Mouse (Mus musculus): Measurements from ENCODE around the gene Myt1l. TPM values are rescaled to one million over a fixed set of nuclear protein-coding genes. Genes with fewer than 3 reads are reported as not detected.

Myt1l gene
- total RNA-seq, 2 experiments from 2014 or later, result 218 to 245 TPM

DNA sequence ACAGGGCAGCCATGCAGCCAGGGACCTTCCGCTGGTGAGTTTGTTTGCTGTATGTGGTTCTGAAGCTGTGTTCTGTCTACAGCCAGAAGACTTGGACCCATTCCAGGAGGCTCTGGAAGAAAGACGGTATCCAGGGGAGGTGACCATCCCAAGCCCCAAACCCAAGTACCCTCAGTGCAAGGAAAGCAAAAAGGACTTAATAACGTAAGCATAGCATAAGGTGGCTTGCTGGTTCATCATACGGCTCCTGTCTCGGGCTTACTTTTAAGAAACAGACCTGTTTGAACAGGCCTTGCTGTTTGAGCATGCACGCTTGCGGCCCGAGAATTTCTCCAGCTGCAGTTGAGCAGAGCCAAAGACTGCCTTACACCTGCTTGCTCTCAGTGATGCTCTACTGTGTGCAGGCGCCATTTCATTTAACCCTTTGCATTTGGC lies 326.0 kb downstream of the Myt1l start:
- DNase-seq (ENCODE audit: low spot score in 2 of 2), result no peak
- intact Hi-C loops (cut with DNase I), result no loop called here

DNA sequence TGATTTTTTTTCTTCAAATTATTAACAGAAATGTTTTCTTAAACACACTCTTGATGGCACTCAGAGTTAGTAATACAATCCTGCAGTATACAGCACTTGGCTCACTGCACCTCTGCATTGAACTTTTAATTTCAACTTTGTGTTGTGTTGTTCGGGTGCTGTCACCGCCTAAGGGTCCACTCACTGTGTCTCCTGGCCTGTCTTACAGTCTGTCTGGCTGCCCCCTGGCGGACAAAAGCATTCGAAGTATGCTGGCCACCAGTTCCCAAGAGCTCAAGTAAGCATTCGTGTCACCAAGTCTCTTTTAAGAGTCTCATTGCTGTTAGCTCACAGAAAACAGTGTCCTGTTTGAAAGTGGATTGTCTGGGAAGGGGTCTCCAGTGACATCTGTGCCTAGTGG lies 326.8 kb downstream of the Myt1l start:
- intact Hi-C loops (cut with DNase I), result no loop called here
- peak; percentile 66 to 74 for DNase-seq (ENCODE audit: low spot score in 2 of 2)

DNA sequence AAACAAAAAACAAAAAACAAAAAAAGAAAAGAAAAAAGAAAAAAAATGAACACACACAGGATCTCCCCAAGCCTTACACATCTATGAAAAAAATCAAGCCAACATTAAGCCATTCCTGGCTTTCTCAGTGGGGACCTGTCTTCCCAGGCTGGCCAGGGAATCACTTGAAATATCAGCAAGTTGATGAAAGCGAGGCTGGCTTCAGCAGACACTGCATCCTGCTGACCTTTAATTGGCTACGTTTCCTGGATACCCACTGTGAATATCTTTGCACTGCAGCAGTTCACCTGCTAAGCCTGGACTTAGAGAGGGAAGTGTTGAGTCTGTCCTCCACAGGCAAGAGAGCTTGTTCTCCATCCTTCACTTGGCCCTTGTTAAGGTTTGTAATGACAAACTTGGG lies 332.8 kb downstream of the Myt1l start:
- intact Hi-C loops (cut with DNase I), result no loop called here
- no peak for DNase-seq (ENCODE audit: low spot score in 2 of 2)

DNA sequence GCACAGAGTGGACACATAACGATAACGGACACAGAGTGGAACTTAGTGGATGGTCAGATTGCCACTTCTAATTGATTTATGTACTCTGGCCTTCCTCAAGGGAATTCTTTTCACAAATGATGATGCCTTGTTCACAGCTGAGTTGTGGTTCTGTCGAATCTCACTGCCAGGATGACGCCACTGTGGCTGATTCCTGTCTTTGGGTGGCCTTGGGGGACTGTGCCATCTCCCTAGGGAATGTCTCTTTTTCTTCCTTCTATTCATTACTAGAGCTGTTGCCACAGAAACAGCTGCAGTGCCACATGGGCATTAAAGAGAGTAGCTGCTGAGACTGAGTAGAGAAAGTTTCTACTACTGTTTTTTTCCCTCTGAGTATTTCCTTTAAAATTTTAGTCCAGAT lies 340.1 kb downstream of the Myt1l start:
- no peak for DNase-seq (ENCODE audit: low spot score in 2 of 2)
- intact Hi-C loops (cut with DNase I), result loop anchor here (5.0 kb wide), 1 partner anchor 1281 kb away; no protein-coding TSS in a partner anchor

DNA sequence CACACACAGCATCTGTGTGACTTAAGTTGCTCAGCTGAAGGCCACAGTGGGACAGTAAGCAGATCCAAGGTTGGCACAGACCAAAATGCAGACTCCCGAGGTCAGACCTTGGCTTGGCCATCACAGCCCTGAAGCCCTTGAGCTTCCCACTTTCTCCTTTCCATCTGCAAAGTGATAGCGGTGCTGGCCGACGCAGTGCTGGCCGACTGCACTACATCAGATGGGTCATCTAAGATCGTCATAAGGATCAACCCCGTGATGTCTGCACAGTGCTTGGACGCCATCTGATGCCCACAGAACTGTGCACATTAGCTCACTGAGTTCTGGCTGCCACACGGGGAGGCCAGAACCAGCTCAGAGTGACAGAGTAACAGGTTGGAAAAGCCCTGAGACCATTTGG lies 340.6 kb downstream of the Myt1l start:
- intact Hi-C loops (cut with DNase I), result loop anchor here (5.0 kb wide), 1 partner anchor 1281 kb away; no protein-coding TSS in a partner anchor
- no peak for DNase-seq (ENCODE audit: low spot score in 2 of 2)

DNA sequence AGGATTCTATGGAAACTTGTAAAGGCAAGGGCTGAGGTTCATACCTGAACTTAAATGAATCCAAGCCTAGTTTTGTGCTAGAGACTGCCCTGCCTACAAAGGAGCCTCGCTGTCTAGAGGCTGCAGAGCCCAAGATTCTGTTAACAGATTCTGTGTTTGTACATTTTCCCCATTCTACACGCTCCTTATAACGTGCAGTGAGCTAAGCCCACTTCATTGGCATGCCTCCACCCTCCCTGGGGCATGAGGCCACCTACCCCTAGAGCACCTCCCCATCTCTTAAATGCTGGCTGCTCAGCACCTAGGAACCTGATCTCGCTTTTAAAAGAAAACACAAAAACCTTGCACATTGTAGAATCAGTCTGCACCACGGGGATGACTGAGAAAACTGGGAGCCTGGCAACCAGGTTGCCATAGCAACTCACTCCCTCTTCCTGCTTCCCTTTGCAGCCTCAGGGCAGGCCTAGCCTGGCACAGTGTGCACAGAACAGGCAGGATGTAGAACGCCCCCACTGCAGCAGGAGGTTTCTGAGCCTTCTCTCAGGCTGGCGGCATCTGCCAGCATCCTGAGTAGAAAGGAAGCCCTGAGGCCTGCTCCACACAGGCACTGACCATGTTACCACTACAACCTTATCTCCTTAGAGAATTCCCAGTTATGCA lies 344.1 kb downstream of the Myt1l start:
- intact Hi-C loops (cut with DNase I), result loop anchor here (10.0 kb wide), 1 partner anchor 507 kb away; no protein-coding TSS in a partner anchor
- peak; percentile 94 to 99 for DNase-seq (ENCODE audit: low spot score in 2 of 2)

DNA sequence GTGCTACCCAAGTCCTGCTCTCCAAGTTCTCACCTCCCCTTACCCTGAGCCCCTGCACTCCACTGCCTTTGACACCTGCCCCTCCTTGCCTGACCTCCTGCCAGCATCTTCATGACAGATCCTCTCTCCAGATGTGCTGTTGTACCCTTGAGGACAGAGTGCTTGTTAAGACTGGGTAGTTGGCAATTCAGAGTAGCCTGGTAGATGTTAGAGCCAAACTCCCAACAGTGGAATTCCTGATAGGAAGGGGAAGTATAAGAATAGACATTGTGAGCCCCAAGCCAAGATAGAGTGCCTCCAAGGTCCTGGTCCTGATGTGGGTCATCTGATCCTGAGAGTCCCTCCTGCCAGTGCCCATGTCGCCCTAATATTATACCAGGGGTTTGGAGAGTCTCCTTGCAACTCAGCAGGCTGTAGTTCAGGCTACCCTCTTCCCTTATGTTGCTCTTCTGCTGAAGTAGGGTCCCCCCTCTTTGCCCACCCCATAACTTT lies 345.1 kb downstream of the Myt1l start:
- intact Hi-C loops (cut with DNase I), result loop anchor here (10.0 kb wide), 1 partner anchor 509 kb away; no protein-coding TSS in a partner anchor
- no peak for DNase-seq (ENCODE audit: low spot score in 2 of 2)

DNA sequence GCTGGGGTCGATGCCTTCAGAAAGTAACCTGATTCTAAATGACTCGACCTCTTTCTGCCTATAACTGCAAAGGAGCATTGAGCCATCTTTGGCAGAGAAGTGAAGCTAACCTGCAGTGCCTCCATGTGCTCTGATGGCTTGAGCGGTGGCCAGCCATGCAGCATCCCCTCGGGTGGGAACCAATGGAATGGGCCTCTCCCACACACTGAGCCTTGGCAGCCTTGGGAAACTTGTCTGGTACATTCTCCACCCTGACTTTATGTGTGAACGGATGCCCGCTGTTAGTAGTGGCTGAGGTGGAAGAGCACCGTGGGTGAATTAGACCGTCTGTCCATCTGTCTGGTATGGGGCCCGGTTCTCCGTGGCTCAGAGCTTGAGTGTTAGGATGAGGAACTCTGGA lies 349.8 kb downstream of the Myt1l start:
- intact Hi-C loops (cut with DNase I), result loop anchor here (10.0 kb wide), 1 partner anchor 513 kb away; no protein-coding TSS in a partner anchor
- no peak for DNase-seq (ENCODE audit: low spot score in 2 of 2)

DNA sequence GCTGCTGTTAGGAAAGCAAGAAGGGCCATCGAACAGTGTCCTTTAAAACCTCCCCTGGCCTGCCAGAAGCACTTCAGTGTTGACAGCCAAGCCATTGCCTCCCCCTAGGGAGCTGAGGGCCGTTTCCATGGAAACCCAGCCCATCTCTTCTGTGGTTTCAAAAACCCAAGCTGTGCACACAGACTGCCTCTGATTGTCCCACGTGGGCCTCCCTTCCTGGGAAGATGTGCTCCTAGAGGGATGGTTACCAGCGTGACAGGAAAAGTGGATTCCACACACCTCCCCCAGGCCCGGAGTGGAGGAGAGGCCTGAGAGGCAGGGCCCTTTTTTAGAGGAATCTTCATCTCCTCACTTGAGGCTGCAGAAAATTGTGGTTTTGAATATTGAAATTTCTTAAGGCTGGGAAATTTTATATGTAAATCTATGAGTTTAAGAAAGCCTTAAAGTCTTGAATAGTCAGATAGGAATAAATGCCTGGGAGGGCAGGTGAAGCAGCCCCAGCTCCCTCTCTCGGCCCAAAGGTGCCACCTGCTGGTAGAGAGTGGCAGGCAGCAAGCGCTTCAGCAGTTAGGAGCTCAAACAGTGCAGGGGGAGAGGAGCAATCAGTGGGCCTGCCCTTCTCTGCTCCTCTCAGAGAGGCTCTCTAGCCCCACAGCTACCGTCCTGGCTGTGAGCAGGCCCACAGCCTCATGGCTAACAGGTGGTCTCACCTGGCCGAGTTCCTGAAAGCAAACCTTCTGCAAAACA lies 354.9 kb downstream of the Myt1l start:
- DNase-seq (ENCODE audit: low spot score in 2 of 2), result peak; percentile 79 to 94
- intact Hi-C loops (cut with DNase I), result loop anchor here (5.0 kb wide), 1 partner anchor 281 kb away; no protein-coding TSS in a partner anchor

DNA sequence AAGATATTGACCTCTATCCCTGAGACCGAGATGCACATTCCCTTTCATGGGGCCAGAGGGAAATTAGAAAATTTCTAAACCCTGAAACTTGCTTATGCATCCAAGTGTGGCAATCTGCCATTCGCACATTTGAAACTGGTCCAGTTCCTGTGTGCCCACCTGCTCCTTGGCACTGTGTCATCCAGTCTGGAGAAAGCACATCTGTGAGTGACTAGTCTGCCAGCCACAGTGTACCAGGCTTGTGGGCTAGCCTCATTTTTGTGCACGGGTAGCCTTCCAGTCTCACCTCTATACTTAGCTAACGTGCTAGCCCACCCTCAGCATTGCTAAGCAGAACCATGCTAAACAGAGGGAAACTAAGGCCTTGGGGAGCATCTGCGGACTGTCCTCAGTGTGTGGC lies 356.2 kb downstream of the Myt1l start:
- intact Hi-C loops (cut with DNase I), result loop anchor here (5.0 kb wide), 1 partner anchor 282 kb away; no protein-coding TSS in a partner anchor
- peak; percentile 67 to 84 for DNase-seq (ENCODE audit: low spot score in 2 of 2)

DNA sequence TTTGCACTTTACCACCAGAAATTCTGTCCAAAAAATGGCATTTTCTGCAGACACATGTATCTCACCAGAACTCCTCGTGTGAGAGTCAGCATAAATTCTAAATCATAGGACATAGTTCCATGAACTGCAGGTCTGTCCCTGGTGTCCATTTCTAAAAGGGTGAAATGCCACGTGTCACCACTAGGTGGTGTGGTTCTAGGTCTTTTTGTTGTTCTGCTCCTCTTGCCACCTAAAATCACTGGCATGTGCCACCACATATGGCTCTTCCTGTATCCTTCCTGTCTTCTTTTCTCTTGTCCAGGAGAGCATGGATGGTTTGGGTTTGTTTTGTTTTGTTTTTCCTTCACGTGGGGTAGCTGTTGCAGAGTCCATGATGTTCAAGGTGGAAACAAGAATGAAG lies 366.5 kb downstream of the Myt1l start:
- DNase-seq (ENCODE audit: low spot score in 2 of 2), result peak; percentile 47 to 66
- intact Hi-C loops (cut with DNase I), result no loop called here

DNA sequence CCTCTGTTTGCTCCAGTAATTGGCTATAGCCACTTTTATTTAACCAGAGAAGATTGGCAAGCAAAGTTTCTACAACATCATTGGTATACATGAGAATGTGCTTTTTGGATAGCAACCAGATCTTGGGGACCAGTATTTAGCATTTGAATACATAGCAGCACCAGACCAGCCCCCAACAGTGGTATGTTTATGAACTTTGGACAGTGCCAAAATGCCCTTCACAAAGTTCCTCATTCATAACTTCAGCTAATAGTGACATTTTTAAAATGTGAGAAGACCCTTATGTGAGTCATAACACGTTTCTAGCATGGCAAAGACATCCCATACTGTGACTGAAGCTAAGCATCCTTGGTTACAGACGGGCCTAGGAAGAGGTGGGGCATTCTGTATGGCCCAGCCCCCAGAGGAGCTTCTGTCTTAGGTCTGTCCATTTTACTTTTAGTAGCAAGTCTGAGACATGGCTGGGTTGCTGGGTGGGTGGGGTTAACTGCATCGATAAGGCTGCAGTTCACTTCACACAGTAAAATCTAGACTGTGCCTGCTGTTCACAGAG lies 369.4 kb downstream of the Myt1l start:
- DNase-seq (ENCODE audit: low spot score in 2 of 2), result no peak
- intact Hi-C loops (cut with DNase I), result no loop called here

DNA sequence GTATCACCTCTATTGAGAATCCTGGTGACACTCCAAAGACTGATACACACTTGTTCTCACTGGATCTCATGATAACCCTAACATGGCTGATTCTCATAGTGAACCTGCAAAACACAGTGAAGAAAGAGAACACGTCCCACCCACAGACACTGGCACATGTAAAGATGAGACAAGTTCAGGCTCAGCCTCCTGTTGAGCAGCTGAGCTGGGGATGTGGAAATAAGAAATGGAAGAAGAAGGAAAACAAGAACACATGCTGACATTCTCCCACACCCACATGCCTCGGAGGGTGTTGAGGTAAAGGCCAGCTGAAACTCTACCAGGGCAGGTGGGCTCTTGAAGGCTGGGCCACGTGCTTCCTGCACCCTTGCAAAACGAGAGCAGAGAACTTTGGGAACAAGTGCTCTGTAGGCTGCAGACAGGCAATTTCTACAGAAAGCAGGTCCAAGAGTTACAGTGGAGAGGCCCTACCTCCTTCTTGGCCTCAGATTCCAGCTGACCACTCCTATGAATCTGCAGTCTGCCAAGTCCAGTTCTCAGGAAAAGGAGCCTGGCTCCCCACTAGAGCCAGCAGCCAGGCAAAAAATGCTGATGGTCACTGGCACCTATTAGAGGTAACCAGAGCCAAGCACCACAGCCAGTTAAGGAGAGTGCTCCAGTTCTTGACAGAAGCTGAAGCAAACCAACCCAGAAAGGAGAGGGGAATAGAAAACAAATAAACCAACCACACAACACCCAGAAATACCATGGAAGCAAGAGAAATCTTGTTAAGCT lies 376.1 kb downstream of the Myt1l start:
- peak in 1 of 2 experiments; percentile 45 for DNase-seq (ENCODE audit: low spot score in 2 of 2)
- intact Hi-C loops (cut with DNase I), result no loop called here

DNA sequence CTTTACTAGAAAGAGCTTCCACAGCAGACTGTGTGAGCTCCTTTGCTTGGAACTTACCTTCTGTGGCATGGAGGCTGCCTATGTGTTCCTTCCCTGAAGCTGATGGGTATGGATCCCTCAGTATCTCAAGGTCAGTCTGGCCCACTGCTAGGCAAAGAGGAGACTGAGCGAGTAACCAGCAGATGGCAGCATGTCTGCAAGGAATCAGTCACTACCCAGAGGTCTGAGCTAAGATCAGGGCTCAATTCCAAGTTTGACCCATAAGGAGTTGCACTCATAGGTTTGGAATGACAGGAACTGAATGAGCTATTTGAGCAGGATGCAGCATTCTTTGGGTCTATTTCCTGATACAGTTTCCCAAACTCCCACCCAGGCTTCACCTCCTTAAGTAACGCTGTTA lies 378.9 kb downstream of the Myt1l start:
- intact Hi-C loops (cut with DNase I), result loop anchor here (5.0 kb wide), 1 partner anchor 130 kb away; no protein-coding TSS in a partner anchor

DNA sequence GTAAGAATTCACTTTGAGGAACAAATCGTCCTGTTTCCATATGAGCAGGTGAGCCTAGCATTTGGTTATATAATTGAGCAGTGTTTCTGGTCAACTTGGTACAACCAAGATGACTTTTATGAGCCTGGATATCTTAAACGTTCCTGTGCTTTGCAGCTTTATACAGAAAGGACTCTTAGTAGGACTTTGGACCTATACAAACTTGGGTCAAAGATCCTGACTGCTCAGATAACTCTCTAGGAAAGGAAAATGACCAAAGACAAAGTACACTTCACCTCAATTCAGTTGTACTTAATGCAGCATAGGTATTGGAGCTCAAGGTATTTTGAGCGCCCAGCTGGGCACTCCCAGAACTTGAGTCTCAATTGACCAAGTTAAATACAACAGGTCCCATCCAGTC lies 388.0 kb downstream of the Myt1l start:
- DNase-seq (ENCODE audit: low spot score in 2 of 2), result no peak
- intact Hi-C loops (cut with DNase I), result no loop called here

More for the DNA sequence above, 378.9 kb downstream of the Myt1l start:
- peak in 1 of 2 experiments; percentile 58 for DNase-seq (ENCODE audit: low spot score in 2 of 2)

DNA sequence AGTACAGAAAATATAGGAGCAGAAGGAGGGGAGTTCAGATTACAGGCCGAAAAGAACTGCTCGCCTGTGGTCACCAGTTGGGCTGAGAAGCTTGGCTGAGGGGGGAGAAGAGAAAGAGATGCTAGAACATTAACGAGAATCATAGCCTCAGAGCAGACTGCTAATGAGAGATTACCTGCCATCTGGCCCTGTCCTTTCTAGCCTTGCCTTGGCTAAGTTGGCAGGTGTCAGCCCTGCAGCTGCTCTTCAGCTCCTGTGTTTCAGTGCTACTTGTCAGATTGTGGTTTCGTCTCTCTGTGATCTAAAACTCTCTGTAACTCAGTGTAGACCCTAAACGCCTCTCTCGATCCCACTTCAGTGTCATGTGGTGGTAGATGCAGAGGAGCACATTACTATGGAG lies 388.6 kb downstream of the Myt1l start:
- no peak for DNase-seq (ENCODE audit: low spot score in 2 of 2)
- intact Hi-C loops (cut with DNase I), result no loop called here

DNA sequence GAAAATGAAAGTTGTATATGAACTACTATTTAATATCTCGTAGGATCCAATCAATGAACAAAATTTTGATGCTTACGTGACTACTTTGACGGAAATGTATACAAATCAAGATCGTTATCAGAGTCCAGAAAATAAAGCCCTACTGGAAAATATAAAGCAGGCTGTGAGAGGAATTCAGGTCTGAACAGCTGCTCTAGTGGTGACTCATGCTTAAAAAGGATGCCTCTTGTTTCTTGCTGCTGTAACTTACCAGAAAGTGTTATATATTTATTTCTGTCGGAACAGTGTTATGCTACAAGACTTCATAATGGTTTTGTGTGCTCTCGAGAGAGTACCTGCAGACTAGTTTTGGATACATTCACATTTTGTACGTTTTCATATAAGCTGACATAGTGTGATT lies 392.1 kb downstream of the Myt1l start:
- peak in 1 of 2 experiments; percentile 70 for DNase-seq (ENCODE audit: low spot score in 2 of 2)
- intact Hi-C loops (cut with DNase I), result no loop called here

DNA sequence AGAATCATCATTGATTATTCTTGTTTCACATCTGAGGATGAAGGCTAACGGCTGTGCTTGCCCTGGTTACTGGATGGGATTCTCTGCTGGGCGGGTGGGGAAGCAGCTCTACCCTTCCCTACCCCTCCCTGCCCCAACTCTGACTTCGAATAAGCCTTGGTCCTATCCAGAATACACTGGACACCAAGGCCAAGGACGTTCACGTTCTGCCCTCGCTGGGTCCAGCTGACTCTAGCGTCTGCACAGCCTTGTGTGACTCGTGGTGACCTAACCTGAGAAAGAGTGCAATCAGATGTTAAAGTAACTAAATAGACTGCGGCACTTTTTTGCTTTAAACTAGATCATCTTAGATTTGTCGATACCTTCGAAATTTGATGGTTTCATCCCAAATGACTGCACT lies 393.3 kb downstream of the Myt1l start:
- DNase-seq (ENCODE audit: low spot score in 2 of 2), result no peak
- intact Hi-C loops (cut with DNase I), result no loop called here

DNA sequence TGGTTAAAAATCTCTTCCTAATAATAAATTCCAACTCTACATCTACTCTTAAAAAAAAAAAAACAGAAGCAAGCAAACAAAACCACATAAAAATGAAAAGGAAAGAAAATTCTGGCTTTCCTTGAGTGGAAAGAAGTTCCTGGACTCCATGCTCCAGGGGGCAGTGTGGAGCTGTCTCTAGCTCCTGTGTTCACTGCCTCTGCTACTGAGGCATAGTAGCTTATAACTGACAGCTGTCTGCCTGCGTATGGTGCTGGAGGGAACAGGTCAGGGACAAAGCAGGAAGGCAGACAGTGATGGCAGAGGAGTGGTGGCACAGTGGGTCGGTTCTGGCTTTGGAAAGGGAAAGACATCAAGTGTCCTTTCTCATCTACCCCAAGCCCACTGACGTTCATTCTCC lies 398.7 kb downstream of the Myt1l start:
- intact Hi-C loops (cut with DNase I), result loop anchor here (1.0 kb wide), 1 partner anchor 112 kb away; no protein-coding TSS in a partner anchor
- peak; percentile 53 to 60 for DNase-seq (ENCODE audit: low spot score in 2 of 2)
